Mouse (Mus musculus): ENCODE data around the gene Stau1. TPM values are rescaled to one million over a fixed set of nuclear protein-coding genes. Genes with fewer than 3 reads are reported as not detected.
"Not testable (repeated sequence)": the region's sequence is repeated elsewhere in the genome, so short reads cannot be mapped to it uniquely, and the experiment has no call there.

The Stau1 gene
- polyA plus RNA-seq, 1 experiment from 2014 or later: 124 TPM

DNA sequence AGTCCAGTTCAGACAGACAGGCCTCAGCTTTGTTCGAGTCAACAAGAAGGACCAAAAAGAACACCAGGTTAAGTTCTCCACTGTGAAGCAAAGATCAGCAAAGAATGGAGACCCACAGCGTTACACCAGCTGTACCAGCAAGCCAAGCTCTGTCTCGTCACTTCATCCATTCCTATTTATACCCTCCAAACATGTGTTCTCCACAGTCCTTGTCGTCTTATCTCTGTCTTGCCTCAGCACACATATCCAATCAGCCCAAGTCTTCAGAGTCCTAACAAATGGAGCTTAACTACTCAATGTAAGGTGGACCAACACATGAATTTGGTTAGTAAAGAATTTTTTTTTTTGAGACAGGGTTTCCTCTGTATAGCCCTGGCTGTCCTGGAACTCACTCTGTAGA, 13.4 kb upstream of the Stau1 start:
- H3K9ac ChIP-seq (replicated peaks): no peak overlapping the region
- 76% methylated on average over 4 of the region's 4 CpGs for WGBS
- ATAC-seq (replicated peaks): no peak
- H3K4me2 ChIP-seq (replicated peaks): no peak overlapping the region
- no peak overlapping the region for H3K4me3 ChIP-seq
- H3K27ac ChIP-seq (replicated peaks): no peak overlapping the region
- no peaks in the 10 kb centered on the region for H3K9me3 ChIP-seq
- H3K36me3 ChIP-seq: no peaks in the 10 kb centered on the region
- peaks cover under 1% of the 10 kb centered on the region for H3K4me1 ChIP-seq
- H3K27me3 ChIP-seq: no peaks in the 10 kb centered on the region

DNA sequence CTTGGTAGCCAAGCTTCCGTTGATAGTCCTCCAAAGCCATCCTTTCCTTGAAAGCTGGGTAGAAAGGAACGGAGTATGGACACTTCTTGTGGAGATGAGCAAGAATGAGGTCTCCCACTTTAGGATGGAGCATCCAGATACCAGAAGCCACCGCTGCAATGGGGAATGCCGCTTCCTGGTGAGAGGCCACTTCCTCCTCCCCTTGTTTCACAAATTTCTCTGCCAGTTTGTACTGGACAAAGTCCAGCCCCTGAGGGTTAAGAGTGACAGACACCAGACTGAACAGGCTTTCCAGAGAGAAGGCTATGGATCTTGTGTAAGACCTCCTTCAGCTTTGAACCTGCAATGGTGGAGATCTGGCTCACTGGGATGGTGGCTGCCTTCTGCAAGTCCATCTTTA, 11.5 kb upstream of the Stau1 start:
- WGBS: 81% methylated on average over 4 of the region's 4 CpGs

DNA sequence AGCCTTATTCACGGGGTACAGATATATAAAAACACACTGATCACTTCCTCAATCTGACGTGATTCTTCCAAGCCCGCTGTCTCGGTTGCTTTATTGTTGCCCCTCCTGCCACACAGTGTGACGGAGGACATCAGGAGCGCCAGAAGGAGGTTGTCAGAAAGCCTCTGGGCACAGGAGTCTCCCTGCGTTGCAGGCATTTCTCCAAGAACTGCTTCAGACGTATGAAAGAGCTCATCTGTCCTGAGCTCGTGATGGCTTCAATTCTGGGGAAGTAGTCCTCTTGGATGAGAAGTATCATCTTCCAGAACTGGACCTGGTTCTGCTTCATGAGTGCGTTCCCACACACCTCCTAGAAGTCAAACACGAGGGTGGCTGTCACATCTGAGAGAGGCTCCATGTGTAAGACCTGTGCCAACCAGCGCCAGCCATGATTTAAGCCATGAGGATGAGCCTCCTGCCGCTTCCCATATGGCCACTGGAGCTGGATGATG, 10.9 kb upstream of the Stau1 start:
- no peak overlapping the region for H3K9ac ChIP-seq (replicated peaks)

More for the DNA sequence above, 11.5 kb upstream of the Stau1 start:
- H3K4me1 ChIP-seq; H3K27me3 ChIP-seq; ATAC-seq (replicated peaks); H3K4me3 ChIP-seq; H3K9me3 ChIP-seq; H3K36me3 ChIP-seq; H3K4me2 ChIP-seq (replicated peaks); H3K27ac ChIP-seq (replicated peaks); H3K9ac ChIP-seq (replicated peaks): not testable (repeated sequence)

DNA sequence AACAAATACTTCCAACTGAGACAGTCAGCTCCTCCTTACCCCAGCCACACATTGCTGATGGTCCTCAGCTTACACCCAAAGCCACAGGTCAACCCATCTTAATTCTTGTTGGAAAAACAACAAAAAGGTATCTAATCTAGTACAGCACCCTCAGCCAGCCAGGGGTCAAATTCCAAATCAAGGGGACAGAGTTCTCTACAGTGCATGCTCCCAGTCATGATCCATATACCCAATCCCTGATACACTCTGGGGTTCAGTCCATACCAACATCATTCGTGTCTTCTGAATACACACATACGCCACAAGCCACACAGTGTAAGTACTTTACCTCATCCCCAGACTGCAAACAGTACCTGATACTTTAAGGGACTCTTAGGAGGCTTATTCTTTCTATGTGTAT, 10.3 kb upstream of the Stau1 start:
- no peak overlapping the region for H3K9ac ChIP-seq (replicated peaks)

More for the DNA sequence above, 10.9 kb upstream of the Stau1 start:
- H3K9me3 ChIP-seq: no peaks in the 10 kb centered on the region
- no peak for ATAC-seq (replicated peaks)
- WGBS: 75% methylated on average over 13 of the region's 13 CpGs
- no peaks in the 10 kb centered on the region for H3K27me3 ChIP-seq
- H3K27ac ChIP-seq (replicated peaks): no peak overlapping the region
- no peak overlapping the region for H3K4me2 ChIP-seq (replicated peaks)
- no peaks in the 10 kb centered on the region for H3K36me3 ChIP-seq
- no peak overlapping the region for H3K4me3 ChIP-seq
- no peaks in the 10 kb centered on the region for H3K4me1 ChIP-seq

DNA sequence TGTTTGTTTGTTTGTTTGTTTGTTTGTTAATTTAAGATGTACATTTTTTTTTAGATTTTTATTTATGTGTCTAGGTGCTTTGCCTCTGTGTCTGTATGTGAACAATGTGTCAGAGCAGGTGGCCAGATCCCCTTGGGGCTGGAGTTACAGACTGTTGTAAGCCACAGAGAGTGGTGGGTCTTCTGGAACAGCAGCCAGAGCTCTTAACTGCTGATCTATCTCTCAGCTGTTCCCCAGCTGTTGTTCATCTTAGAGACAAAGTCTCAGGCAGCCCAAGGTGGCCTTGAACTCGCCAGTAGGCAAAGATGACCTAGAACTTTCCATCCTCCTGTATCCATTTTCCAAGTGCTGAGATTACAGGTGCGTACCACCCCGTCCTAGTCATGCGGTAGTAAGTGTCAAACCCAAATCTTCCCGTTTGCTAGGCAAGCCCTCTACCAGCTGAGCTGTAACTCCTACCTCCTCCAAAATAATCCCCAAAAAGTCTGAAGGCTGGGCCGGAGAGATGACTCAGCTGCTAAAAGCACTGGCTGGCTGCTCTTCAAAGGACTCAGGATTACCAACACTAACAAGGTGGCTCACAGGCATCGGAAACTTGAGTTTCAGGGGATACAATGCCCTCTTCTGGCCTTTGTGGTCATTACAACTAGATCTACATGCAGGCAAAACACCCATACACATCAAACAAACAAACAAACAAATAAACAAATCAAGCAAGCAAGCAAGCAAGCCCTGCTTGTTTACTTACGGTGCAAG, 8.2 kb upstream of the Stau1 start:
- H3K4me3 ChIP-seq: no peak overlapping the region
- H3K4me2 ChIP-seq (replicated peaks): no peak overlapping the region
- H3K9ac ChIP-seq (replicated peaks): no peak overlapping the region
- no peaks in the 10 kb centered on the region for H3K9me3 ChIP-seq
- 46% methylated on average over 8 of the region's 8 CpGs for WGBS
- 0 out of 2 replicates have a peak, but pooled peaks cover 4% of the 10 kb centered on the region for H3K27me3 ChIP-seq
- H3K36me3 ChIP-seq: no peaks in the 10 kb centered on the region
- no peak overlapping the region for H3K27ac ChIP-seq (replicated peaks)
- no peak for ATAC-seq (replicated peaks)
- no peaks in the 10 kb centered on the region for H3K4me1 ChIP-seq

More for the DNA sequence above, 10.3 kb upstream of the Stau1 start:
- Histone ChIP-seq H3K27me3 (no peaks in the 10 kb centered on the region), H3K9me3 (no peaks in the 10 kb centered on the region), H3K36me3 (no peaks in the 10 kb centered on the region), H3K4me1 (no peaks in the 10 kb centered on the region), H3K27ac (replicated peaks) (no peak overlapping the region), H3K4me2 (replicated peaks) (no peak overlapping the region), H3K4me3 (no peak overlapping the region)
- ATAC-seq (replicated peaks): no peak
- WGBS: 86% methylated on average over 2 of the region's 2 CpGs

DNA sequence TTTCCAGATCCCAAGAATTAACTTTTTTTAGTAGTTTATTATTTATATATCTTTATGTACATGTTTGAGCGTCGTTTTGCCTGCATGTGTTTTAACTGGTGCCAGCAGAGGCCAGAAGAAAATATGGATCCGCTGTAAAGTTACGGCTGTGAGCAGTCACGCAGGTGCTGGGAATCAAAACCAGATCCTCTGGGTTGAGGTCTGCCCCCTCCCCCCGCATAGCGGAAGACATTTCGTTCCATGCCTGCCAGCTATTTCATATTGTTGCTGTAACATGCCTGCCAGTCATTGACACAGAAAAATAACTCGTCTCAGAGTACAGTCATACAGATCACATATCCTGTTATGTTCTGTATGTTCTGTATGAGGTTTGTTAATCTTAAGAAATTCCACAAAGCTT, 5.4 kb upstream of the Stau1 start:
- Histone ChIP-seq H3K36me3 (no peaks in the 10 kb centered on the region), H3K9ac (replicated peaks) (no peak overlapping the region), H3K9me3 (no peaks in the 10 kb centered on the region), H3K4me3 (no peak overlapping the region), H3K4me1 (peaks cover 4% of the 10 kb centered on the region), H3K27ac (replicated peaks) (no peak overlapping the region), H3K27me3 (0 out of 2 replicates have a peak, but pooled peaks cover 4% of the 10 kb centered on the region), H3K4me2 (replicated peaks) (no peak overlapping the region)
- no peak for ATAC-seq (replicated peaks)
- WGBS: 84% methylated on average over 9 of the region's 9 CpGs

DNA sequence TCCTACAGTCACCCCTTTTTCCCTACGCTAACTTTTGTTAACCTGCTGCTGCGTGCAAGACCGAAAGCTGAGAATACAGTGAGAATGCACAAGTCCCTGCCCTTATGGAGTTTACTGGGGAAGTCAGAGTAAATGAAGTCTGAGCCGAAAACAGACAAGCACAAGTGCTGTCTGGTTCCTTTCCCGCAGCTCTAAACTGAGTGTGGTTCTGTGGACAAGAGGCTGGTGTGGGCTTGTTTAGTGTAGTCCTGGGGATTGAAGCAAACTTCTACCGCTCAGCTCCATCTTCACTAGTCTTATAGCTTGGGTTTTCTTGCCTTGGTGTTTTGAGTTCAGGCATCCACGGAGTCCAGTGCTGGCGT, 415 bp upstream of the Stau1 start:
- Histone ChIP-seq H3K27me3 (0 out of 2 replicates have a peak, but pooled peaks cover 4% of the 10 kb centered on the region), H3K9ac (replicated peaks) (peak overlapping the region; percentile 55), H3K9me3 (no peaks in the 10 kb centered on the region), H3K36me3 (no peaks in the 10 kb centered on the region), H3K4me3 (peak overlapping the region; percentile 80), H3K4me2 (replicated peaks) (peak overlapping the region; percentile 53), H3K4me1 (peaks cover 37% of the 10 kb centered on the region), H3K27ac (replicated peaks) (peak overlapping the region; percentile 95)
- WGBS: 36% methylated on average over 8 of the region's 8 CpGs
- peak; percentile 28 for ATAC-seq (replicated peaks)

DNA sequence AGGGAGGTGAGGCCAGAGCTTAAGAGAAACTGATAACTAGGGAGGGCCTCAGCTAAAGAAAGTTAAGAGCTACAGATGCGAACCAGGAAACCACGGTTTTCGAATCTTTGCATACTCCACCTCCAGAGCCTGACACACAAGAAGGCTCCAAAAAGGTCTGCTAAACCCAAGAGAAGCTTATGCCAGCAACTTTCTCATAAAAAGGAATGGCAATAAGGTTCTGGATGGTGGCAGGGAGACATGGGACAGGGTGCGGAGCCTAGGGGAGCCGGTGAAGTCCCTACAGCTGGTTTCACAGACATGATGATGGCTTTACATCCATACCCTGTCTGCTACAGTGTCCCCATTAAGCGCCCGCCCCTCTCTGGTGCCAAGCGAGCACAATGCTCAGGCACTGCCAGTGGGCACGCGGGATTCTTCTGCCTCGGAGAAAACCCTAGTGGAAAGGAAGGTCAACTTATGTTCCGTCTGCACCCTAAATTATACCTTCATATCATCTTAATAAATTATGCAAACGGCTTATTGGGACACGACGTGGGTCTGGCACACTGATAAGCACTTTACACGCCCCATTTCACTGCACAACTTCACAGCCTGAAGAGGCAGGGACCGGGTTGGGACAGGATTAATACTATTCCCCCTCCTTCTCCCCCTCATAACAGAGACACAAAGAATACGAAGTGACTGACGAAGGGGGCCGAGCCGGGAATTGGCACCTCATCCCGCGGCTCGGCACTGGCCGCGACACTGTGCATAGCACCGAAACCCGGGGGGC, 891 bp downstream of the Stau1 start:
- Histone ChIP-seq H3K4me2 (replicated peaks) (peak overlapping the region; percentile 80), H3K27me3 (no peaks in the 10 kb centered on the region), H3K9ac (replicated peaks) (peak overlapping the region; percentile 87), H3K36me3 (no peaks in the 10 kb centered on the region), H3K4me1 (peaks cover 43% of the 10 kb centered on the region), H3K27ac (replicated peaks) (peak overlapping the region; percentile 95), H3K9me3 (no peaks in the 10 kb centered on the region), H3K4me3 (peak overlapping the region; percentile 80)
- ATAC-seq (replicated peaks): peak; percentile 46
- 5% methylated on average over 28 of the region's 28 CpGs for WGBS

DNA sequence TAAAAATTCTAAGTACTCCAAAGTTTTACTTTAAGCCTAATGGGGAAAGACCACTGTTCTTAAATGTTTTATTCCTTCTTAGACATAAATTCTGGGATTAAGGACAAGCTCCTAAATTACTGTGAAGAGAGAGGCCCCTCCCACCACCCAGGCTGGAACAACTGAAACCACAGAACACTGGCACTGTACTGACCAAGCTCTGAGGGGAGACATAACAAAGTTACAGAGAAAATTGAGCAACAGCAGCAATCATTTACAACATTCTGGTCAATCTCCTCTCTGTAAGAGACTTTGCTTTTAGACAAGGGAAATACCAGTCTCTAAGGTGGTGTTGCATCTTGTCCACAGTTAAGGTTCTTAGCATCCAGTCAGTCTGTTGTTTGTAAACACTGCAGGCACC, 4.2 kb downstream of the Stau1 start:
- H3K27me3 ChIP-seq: no peaks in the 10 kb centered on the region
- no peak overlapping the region for H3K27ac ChIP-seq (replicated peaks)
- peaks cover 43% of the 10 kb centered on the region for H3K4me1 ChIP-seq
- no peak overlapping the region for H3K4me3 ChIP-seq
- H3K9ac ChIP-seq (replicated peaks): no peak overlapping the region
- H3K36me3 ChIP-seq: no peaks in the 10 kb centered on the region
- H3K4me2 ChIP-seq (replicated peaks): no peak overlapping the region
- no peaks in the 10 kb centered on the region for H3K9me3 ChIP-seq
- no peak for ATAC-seq (replicated peaks)

DNA sequence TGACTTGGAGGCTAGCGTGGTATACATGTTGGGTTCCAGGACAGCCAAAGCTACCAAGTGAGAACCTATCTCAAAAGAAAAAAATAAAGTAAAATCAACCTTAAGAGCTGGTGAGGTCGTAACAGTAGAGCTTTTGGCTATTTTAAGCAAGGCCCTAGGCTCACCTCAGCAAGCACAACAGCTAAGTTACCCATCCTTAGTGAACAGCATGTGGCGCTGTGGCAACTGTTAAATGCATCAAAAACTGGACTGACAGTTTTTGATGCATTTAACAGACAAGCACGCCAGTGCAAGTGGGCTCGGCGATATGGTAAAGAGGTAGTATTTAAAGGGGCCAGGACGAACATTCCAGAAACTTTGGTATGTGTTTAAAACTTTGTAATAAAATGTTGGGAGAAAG, 5.2 kb downstream of the Stau1 start:
- H3K27ac ChIP-seq (replicated peaks): no peak overlapping the region
- ATAC-seq (replicated peaks): no peak
- H3K36me3 ChIP-seq: no peaks in the 10 kb centered on the region
- H3K9ac ChIP-seq (replicated peaks): no peak overlapping the region
- WGBS: 87% methylated on average over 7 of the region's 7 CpGs
- no peak overlapping the region for H3K4me3 ChIP-seq
- no peaks in the 10 kb centered on the region for H3K9me3 ChIP-seq
- no peak overlapping the region for H3K4me2 ChIP-seq (replicated peaks)
- H3K4me1 ChIP-seq: peaks cover 37% of the 10 kb centered on the region
- H3K27me3 ChIP-seq: no peaks in the 10 kb centered on the region

DNA sequence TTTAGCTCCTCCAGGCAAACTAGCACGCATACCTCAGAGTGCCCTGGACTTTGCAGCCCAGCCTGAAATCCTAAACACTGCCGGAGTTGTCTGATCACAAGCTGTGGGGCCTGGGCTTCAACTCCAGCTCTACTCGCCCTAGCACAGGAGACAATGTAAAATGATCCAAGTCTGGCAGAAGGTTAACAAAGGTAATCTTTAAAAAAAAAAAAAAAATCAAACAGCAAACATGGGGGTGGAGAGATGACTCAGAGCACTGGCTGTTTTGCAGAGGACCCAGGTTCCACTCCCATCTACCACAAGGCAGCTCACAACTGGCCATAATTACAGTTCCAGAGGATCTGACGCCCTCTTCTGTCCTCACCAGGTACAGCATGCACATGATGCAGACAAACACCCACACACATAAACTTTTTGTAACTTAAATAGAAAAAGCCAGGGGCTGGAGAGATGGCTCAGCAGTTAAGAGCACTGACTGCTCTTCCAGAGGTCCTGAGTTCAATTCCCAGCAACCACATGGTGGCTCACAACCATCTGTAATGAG, 12.7 kb downstream of the Stau1 start:
- Histone ChIP-seq H3K4me2 (replicated peaks) (no peak overlapping the region), H3K27ac (replicated peaks) (no peak overlapping the region), H3K4me1 (no peaks in the 10 kb centered on the region), H3K27me3 (no peaks in the 10 kb centered on the region), H3K4me3 (no peak overlapping the region), H3K36me3 (no peaks in the 10 kb centered on the region), H3K9me3 (no peaks in the 10 kb centered on the region), H3K9ac (replicated peaks) (no peak overlapping the region)
- ATAC-seq (replicated peaks): no peak
- 82% methylated on average over 4 of the region's 4 CpGs for WGBS

DNA sequence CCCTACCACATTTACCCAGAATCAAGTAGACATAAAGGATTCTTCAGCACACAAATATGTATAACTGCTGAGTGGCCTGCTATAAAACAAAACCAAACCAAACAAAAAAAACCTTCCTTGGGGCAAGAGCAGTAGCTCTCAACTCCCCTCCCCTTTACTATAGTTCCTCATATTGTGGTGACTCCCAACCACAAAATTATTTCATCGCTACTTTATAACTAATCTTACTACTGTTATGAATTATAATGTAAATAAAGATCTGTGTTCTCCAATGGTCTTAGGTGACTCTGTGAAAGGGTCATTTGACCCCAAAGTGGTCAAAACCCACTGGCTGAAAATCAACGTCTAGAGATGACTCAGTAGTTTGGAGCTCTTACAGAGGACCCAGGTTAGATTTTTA, 15.9 kb downstream of the Stau1 start:
- Histone ChIP-seq H3K36me3 (no peaks in the 10 kb centered on the region), H3K4me2 (replicated peaks) (no peak overlapping the region), H3K4me1 (0 out of 2 replicates have a peak, but pooled peaks cover 7% of the 10 kb centered on the region), H3K4me3 (no peak overlapping the region), H3K9me3 (no peaks in the 10 kb centered on the region), H3K27me3 (no peaks in the 10 kb centered on the region), H3K9ac (replicated peaks) (no peak overlapping the region), H3K27ac (replicated peaks) (no peak overlapping the region)
- WGBS: 91% methylated on average over 2 of the region's 2 CpGs
- ATAC-seq (replicated peaks): no peak

Data from forebrain, embryonic 15.5 days (tissue).